Mouse (Mus musculus) myocyte (in vitro differentiated cells): ENCODE measurements around the gene Nexn. TPM values are rescaled to one million over a fixed set of nuclear protein-coding genes. Genes with fewer than 3 reads are reported as not detected.

Experiments used
- H3K27me3 ChIP-seq: one replicate; pipeline ENCODE4 v1.6.1; 2011; ENCODE audit not compliant: control insufficient read depth, insufficient read depth, insufficient read length
- H3K36me3 ChIP-seq: one replicate; pipeline ENCODE4 v1.6.1; 2011; ENCODE audit not compliant: control insufficient read depth, insufficient read depth
- H3K4me2 ChIP-seq: one replicate; pipeline ENCODE4 v1.6.1; 2011; ENCODE audit warnings: low read depth, control low read depth
- H3K4me3 ChIP-seq: one replicate; pipeline ENCODE4 v1.5.1; 2011; ENCODE audit warnings: mild to moderate bottlenecking, control low read depth, moderate library complexity
- H3K79me2 ChIP-seq: one replicate; pipeline ENCODE4 v1.6.1; 2011; ENCODE audit not compliant: control insufficient read depth, insufficient read depth
- H3ac ChIP-seq: one replicate; pipeline ENCODE4 v1.6.1; 2011; ENCODE audit not compliant: control insufficient read depth, insufficient read length
- CEBPB ChIP-seq: IDR thresholded peaks from 2 replicates; pipeline ENCODE4 v1.6.1; 2011; ENCODE audit warnings: mild to moderate bottlenecking, moderate library complexity; ENCODE audit not compliant: poor library complexity, insufficient read depth, severe bottlenecking
- E2F4 ChIP-seq: IDR thresholded peaks from one replicate; pipeline ENCODE4 v1.6.1; 2011; ENCODE audit warnings: mild to moderate bottlenecking, control low read depth, moderate library complexity; ENCODE audit not compliant: insufficient read depth
- MAX ChIP-seq: IDR thresholded peaks from one replicate; pipeline ENCODE4 v1.6.1; 2011; ENCODE audit warnings: low read depth, mild to moderate bottlenecking, control low read depth
- MYOD1 ChIP-seq, 3 experiments: IDR thresholded peaks; one replicate each; pipeline ENCODE4 v1.6.1; 2011; ENCODE audit warnings: control low read depth in 2 of 3, low read depth in 2 of 3, mild to moderate bottlenecking in 2 of 3, moderate library complexity in 1 of 3; ENCODE audit not compliant: insufficient read length in 2 of 3, control insufficient read depth in 1 of 3
- MYOG ChIP-seq, 3 experiments: IDR thresholded peaks; one replicate each; pipeline ENCODE4 v1.6.1; 2011; ENCODE audit warnings: control low read depth in 2 of 3, low read depth in 2 of 3, mild to moderate bottlenecking in 2 of 3; ENCODE audit not compliant: insufficient read length in 2 of 3, control insufficient read depth in 1 of 3, insufficient read depth in 1 of 3
- POLR2A ChIP-seq: IDR thresholded peaks from one replicate; pipeline ENCODE4 v1.6.1; 2011; ENCODE audit warnings: low read depth, mild to moderate bottlenecking, control low read depth, moderate library complexity; ENCODE audit not compliant: insufficient read length
- POLR2AphosphoS2 ChIP-seq: IDR thresholded peaks from one replicate; pipeline ENCODE4 v1.6.1; 2011; ENCODE audit warnings: low read depth, control low read depth; ENCODE audit not compliant: insufficient read length
- REST ChIP-seq: IDR thresholded peaks from one replicate; pipeline ENCODE4 v1.6.1; 2011; ENCODE audit warnings: mild to moderate bottlenecking, control low read depth, moderate library complexity; ENCODE audit not compliant: insufficient read depth, insufficient read length
- SRF ChIP-seq: IDR thresholded peaks from one replicate; pipeline ENCODE4 v1.6.1; 2011; ENCODE audit warnings: low read depth; ENCODE audit not compliant: control insufficient read depth, insufficient read length
- TCF12 ChIP-seq: IDR thresholded peaks from one replicate; pipeline ENCODE4 v1.6.1; 2011; ENCODE audit warnings: mild to moderate bottlenecking, control low read depth; ENCODE audit not compliant: poor library complexity, insufficient read depth, severe bottlenecking
- TCF3 ChIP-seq: IDR thresholded peaks from one replicate; pipeline ENCODE4 v1.6.1; 2011; ENCODE audit warnings: low read depth, control low read depth; ENCODE audit not compliant: insufficient read length
- USF1 ChIP-seq: IDR thresholded peaks from one replicate; pipeline ENCODE4 v1.6.1; 2011; ENCODE audit warnings: low read depth, mild to moderate bottlenecking, control low read depth, moderate library complexity
- polyA plus RNA-seq: library from polyadenylated mRNA; unstranded; fragments of >200 nt; fragmentation: generic; extraction: Trizol; gene quantifications from one replicate; pipeline ENCODE4 v1.2.1, GENCODE M21; 2012; ENCODE audit warnings: missing spikeins

The Nexn gene
- polyA plus RNA-seq, 1 experiment, result 24.9 TPM

DNA sequence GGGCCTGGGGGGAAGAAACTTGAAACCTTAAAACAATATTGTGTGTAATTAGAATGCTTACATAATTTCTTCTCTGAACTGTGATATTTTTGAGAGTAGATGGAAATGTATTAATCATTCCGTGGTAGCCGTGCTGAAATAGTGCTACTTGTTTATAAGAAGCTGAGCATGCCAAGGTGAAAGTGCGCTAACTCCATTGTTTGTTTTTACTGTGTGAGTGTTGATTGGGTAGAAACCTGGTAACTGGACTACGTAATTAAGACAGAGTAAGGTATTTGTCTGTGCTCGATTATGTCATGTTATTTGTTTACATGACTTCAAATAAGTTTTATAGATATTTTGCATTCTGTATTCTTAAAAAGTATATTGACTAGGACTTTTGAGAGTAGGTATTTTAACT is 36.9 kb downstream of the Nexn start:
- TF ChIP-seq POLR2A, result no peak
- TF ChIP-seq REST, result no peak
- no peak for TF ChIP-seq SRF
- no peak for TF ChIP-seq MYOD1 (IDR thresholded peaks at IDR 0.05; ENCODE audit: control insufficient read depth in 1 of 3, insufficient read length in 2 of 3, low read depth in 2 of 3)
- no peak for TF ChIP-seq POLR2AphosphoS2
- TF ChIP-seq USF1, result no peak
- peaks cover 91% of the 10 kb centered on the region for H3K36me3 ChIP-seq
- no peak overlapping the region for H3ac ChIP-seq
- no peak overlapping the region for H3K4me3 ChIP-seq
- H3K27me3 ChIP-seq, result no peaks in the 10 kb centered on the region
- peaks cover 20% of the 10 kb centered on the region for H3K79me2 ChIP-seq
- no peak overlapping the region for H3K4me2 ChIP-seq

DNA sequence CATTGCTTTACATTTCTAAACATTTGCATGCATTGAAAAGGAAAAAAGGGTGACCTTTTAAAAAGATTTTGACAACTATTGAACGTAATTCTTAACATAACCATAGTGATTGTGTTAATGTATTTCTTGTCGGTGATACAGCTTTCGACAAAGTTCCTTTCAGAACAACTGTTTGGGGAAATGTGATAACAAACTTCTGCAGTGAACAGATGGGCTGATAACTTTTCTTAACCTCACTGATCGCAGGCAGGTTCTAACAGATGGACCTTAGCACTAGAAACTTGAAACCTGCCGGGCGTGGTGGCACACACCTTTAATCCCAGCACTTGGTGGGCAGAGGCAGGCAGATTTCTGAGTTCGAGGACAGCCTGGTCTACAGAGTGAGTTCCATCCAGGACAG is 37.3 kb downstream of the Nexn start:
- no peak overlapping the region for H3ac ChIP-seq
- no peaks in the 10 kb centered on the region for H3K27me3 ChIP-seq
- no peak overlapping the region for H3K4me2 ChIP-seq
- H3K36me3 ChIP-seq, result peaks cover 91% of the 10 kb centered on the region
- no peak overlapping the region for H3K4me3 ChIP-seq
- no peak for TF ChIP-seq POLR2A
- no peak for TF ChIP-seq MYOD1 (IDR thresholded peaks at IDR 0.05; ENCODE audit: control insufficient read depth in 1 of 3, insufficient read length in 2 of 3, low read depth in 2 of 3)
- peaks cover 20% of the 10 kb centered on the region for H3K79me2 ChIP-seq

DNA sequence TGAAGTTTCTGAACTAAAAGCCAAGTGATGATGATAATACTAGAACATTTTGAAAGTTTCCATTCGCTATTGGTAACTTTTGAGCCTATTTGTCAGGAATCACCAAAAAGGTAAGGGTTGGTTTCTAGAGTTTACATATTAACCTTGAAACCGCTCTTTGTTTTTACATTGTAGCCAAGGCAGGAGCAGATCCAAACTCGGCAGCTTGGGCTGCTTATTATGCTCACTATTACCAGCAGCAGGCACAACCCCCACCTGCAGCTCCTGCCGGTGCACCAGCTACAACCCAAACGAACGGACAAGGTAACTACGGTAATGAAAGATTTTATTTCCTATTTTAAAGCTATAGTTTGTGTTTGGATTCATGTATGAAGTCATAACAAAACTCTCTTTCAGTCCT is 40.2 kb downstream of the Nexn start:
- Histone ChIP-seq H3K79me2 (peaks cover 20% of the 10 kb centered on the region), H3K36me3 (peaks cover 93% of the 10 kb centered on the region), H3K4me3 (no peak overlapping the region), H3K27me3 (no peaks in the 10 kb centered on the region), H3K4me2 (no peak overlapping the region), H3ac (no peak overlapping the region)
- TF ChIP-seq REST (no peak), MAX (no peak), TCF3 (no peak), TCF12 (no peak), POLR2A (no peak), USF1 (no peak)

DNA sequence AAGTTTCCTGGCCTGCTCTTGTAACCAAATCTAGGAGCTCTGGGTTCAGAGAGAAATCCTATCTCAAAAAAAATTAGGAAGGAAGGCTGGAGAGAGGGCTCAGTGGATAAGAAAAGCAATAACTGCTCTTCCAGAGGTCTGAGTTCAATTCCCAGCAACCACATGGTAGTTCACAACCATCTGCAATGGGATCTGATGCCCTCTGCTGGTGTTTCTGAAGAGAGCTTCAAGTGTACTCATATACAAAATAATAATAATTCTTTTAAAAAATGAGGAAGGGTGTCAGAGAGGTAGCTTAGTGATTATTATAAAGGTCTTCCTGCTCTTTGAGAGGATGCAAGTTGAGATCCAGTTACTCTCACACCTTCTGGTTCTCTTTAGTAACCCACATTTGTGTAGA is 41.2 kb downstream of the Nexn start:
- no peak overlapping the region for H3K4me2 ChIP-seq
- no peak overlapping the region for H3K4me3 ChIP-seq

DNA sequence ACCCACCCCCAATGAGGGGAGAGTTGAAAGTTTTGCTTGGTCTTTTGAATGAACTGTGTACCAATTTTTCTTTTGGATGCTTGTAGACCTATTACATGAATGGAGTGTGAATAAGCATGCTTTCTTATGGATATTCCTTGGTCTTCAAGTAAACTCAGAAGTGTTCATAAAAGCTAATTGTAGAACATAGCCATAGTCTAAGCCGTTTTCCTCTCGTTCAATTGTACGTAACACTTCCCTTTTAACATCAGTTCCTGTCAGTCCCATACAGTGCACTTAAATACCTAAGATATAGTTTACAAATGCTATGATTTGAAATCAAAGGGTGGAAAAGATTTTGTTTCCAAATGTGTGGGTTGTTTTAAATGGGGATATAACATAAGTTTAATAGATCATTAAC is 52.7 kb downstream of the Nexn start:
- H3ac ChIP-seq, result no peak overlapping the region

More for the DNA sequence above, 41.2 kb downstream of the Nexn start:
- Histone ChIP-seq H3K36me3 (peaks cover 95% of the 10 kb centered on the region), H3ac (no peak overlapping the region), H3K27me3 (no peaks in the 10 kb centered on the region), H3K79me2 (peaks cover 20% of the 10 kb centered on the region)
- TF ChIP-seq E2F4 (no peak), REST (no peak), MAX (no peak), USF1 (no peak), POLR2AphosphoS2 (no peak), TCF3 (no peak), SRF (no peak), MYOD1 (IDR thresholded peaks at IDR 0.05; ENCODE audit: control insufficient read depth in 1 of 3, insufficient read length in 2 of 3, low read depth in 2 of 3) (no peak), POLR2A (no peak), CEBPB (no peak), TCF12 (no peak), MYOG (IDR thresholded peaks at IDR 0.05; ENCODE audit: control insufficient read depth in 1 of 3, insufficient read depth in 1 of 3, insufficient read length in 2 of 3, low read depth in 2 of 3) (no peak)

More for the DNA sequence above, 52.7 kb downstream of the Nexn start:
- H3K4me2 ChIP-seq, result peak overlapping the region; percentile 86
- H3K36me3 ChIP-seq, result peaks cover 31% of the 10 kb centered on the region
- no peaks in the 10 kb centered on the region for H3K27me3 ChIP-seq
- no peak overlapping the region for H3K4me3 ChIP-seq
- no peak for TF ChIP-seq MYOD1 (IDR thresholded peaks at IDR 0.05; ENCODE audit: control insufficient read depth in 1 of 3, insufficient read length in 2 of 3, low read depth in 2 of 3)
- no peak for TF ChIP-seq MYOG (IDR thresholded peaks at IDR 0.05; ENCODE audit: control insufficient read depth in 1 of 3, insufficient read depth in 1 of 3, insufficient read length in 2 of 3, low read depth in 2 of 3)
- TF ChIP-seq TCF12, result no peak
- no peak for TF ChIP-seq POLR2AphosphoS2
- no peak for TF ChIP-seq TCF3
- no peak for TF ChIP-seq POLR2A
- TF ChIP-seq CEBPB, result no peak
- TF ChIP-seq REST, result no peak
- TF ChIP-seq USF1, result no peak
- no peak for TF ChIP-seq MAX
- TF ChIP-seq E2F4, result no peak
- TF ChIP-seq SRF, result no peak
- peaks cover 88% of the 10 kb centered on the region for H3K79me2 ChIP-seq
